Mouse (Mus musculus) myocyte (in vitro differentiated cells): ENCODE measurements at regions not wholly inside any gene's neighbourhood (a gene's known extent, or its start where the extent isn't known, plus 50 kb on each side); places are given as distances from the start of the nearest gene placed in this dataset.

Experiments used
- H3K27me3 ChIP-seq: one replicate; pipeline ENCODE4 v1.6.1; 2011; ENCODE audit not compliant: control insufficient read depth, insufficient read depth, insufficient read length
- H3K36me3 ChIP-seq: one replicate; pipeline ENCODE4 v1.6.1; 2011; ENCODE audit not compliant: control insufficient read depth, insufficient read depth
- H3K4me2 ChIP-seq: one replicate; pipeline ENCODE4 v1.6.1; 2011; ENCODE audit warnings: low read depth, control low read depth
- H3K4me3 ChIP-seq: one replicate; pipeline ENCODE4 v1.5.1; 2011; ENCODE audit warnings: mild to moderate bottlenecking, control low read depth, moderate library complexity
- H3K79me2 ChIP-seq: one replicate; pipeline ENCODE4 v1.6.1; 2011; ENCODE audit not compliant: control insufficient read depth, insufficient read depth
- H3ac ChIP-seq: one replicate; pipeline ENCODE4 v1.6.1; 2011; ENCODE audit not compliant: control insufficient read depth, insufficient read length
- CEBPB ChIP-seq: IDR thresholded peaks from 2 replicates; pipeline ENCODE4 v1.6.1; 2011; ENCODE audit warnings: mild to moderate bottlenecking, moderate library complexity; ENCODE audit not compliant: poor library complexity, insufficient read depth, severe bottlenecking
- E2F4 ChIP-seq: IDR thresholded peaks from one replicate; pipeline ENCODE4 v1.6.1; 2011; ENCODE audit warnings: mild to moderate bottlenecking, control low read depth, moderate library complexity; ENCODE audit not compliant: insufficient read depth
- MAX ChIP-seq: IDR thresholded peaks from one replicate; pipeline ENCODE4 v1.6.1; 2011; ENCODE audit warnings: low read depth, mild to moderate bottlenecking, control low read depth
- MYOD1 ChIP-seq, 3 experiments: IDR thresholded peaks; one replicate each; pipeline ENCODE4 v1.6.1; 2011; ENCODE audit warnings: control low read depth in 2 of 3, low read depth in 2 of 3, mild to moderate bottlenecking in 2 of 3, moderate library complexity in 1 of 3; ENCODE audit not compliant: insufficient read length in 2 of 3, control insufficient read depth in 1 of 3
- MYOG ChIP-seq, 3 experiments: IDR thresholded peaks; one replicate each; pipeline ENCODE4 v1.6.1; 2011; ENCODE audit warnings: control low read depth in 2 of 3, low read depth in 2 of 3, mild to moderate bottlenecking in 2 of 3; ENCODE audit not compliant: insufficient read length in 2 of 3, control insufficient read depth in 1 of 3, insufficient read depth in 1 of 3
- POLR2A ChIP-seq: IDR thresholded peaks from one replicate; pipeline ENCODE4 v1.6.1; 2011; ENCODE audit warnings: low read depth, mild to moderate bottlenecking, control low read depth, moderate library complexity; ENCODE audit not compliant: insufficient read length
- POLR2AphosphoS2 ChIP-seq: IDR thresholded peaks from one replicate; pipeline ENCODE4 v1.6.1; 2011; ENCODE audit warnings: low read depth, control low read depth; ENCODE audit not compliant: insufficient read length
- REST ChIP-seq: IDR thresholded peaks from one replicate; pipeline ENCODE4 v1.6.1; 2011; ENCODE audit warnings: mild to moderate bottlenecking, control low read depth, moderate library complexity; ENCODE audit not compliant: insufficient read depth, insufficient read length
- SRF ChIP-seq: IDR thresholded peaks from one replicate; pipeline ENCODE4 v1.6.1; 2011; ENCODE audit warnings: low read depth; ENCODE audit not compliant: control insufficient read depth, insufficient read length
- TCF12 ChIP-seq: IDR thresholded peaks from one replicate; pipeline ENCODE4 v1.6.1; 2011; ENCODE audit warnings: mild to moderate bottlenecking, control low read depth; ENCODE audit not compliant: poor library complexity, insufficient read depth, severe bottlenecking
- TCF3 ChIP-seq: IDR thresholded peaks from one replicate; pipeline ENCODE4 v1.6.1; 2011; ENCODE audit warnings: low read depth, control low read depth; ENCODE audit not compliant: insufficient read length
- USF1 ChIP-seq: IDR thresholded peaks from one replicate; pipeline ENCODE4 v1.6.1; 2011; ENCODE audit warnings: low read depth, mild to moderate bottlenecking, control low read depth, moderate library complexity

- Histone ChIP-seq H3K4me2 (peak overlapping the region; percentile 30), H3K36me3 (no peaks in the 10 kb centered on the region), H3K79me2 (no peaks in the 10 kb centered on the region), H3K4me3 (no peak overlapping the region), H3ac (no peak overlapping the region), H3K27me3 (no peaks in the 10 kb centered on the region)
- TF ChIP-seq MYOD1 (IDR thresholded peaks at IDR 0.05; ENCODE audit: control insufficient read depth in 1 of 3, insufficient read length in 2 of 3, low read depth in 2 of 3) (peak in 2 of 3 experiments; percentile 71 to 86), E2F4 (no peak)
Measured at GRCm38 (mm10) chrX:99293967-99294366, 158.0 kb downstream of the Efnb1 start.

GRCm38 (mm10) chrX:99292758-99293157 lies 156.8 kb downstream of the Efnb1 start:
- no peak overlapping the region for H3K4me3 ChIP-seq
- H3K79me2 ChIP-seq = no peaks in the 10 kb centered on the region
- no peak overlapping the region for H3K4me2 ChIP-seq
- H3K27me3 ChIP-seq = no peaks in the 10 kb centered on the region
- H3ac ChIP-seq = no peak overlapping the region
- H3K36me3 ChIP-seq = no peaks in the 10 kb centered on the region
- TF ChIP-seq MAX = no peak
- TF ChIP-seq REST = no peak
- TF ChIP-seq POLR2AphosphoS2 = no peak
- no peak for TF ChIP-seq POLR2A
- no peak for TF ChIP-seq TCF12
- TF ChIP-seq TCF3 = no peak
- no peak for TF ChIP-seq MYOG (IDR thresholded peaks at IDR 0.05; ENCODE audit: control insufficient read depth in 1 of 3, insufficient read depth in 1 of 3, insufficient read length in 2 of 3, low read depth in 2 of 3)
- no peak for TF ChIP-seq E2F4
- TF ChIP-seq SRF = no peak
- no peak for TF ChIP-seq USF1
- TF ChIP-seq CEBPB = no peak
- TF ChIP-seq MYOD1 (IDR thresholded peaks at IDR 0.05; ENCODE audit: control insufficient read depth in 1 of 3, insufficient read length in 2 of 3, low read depth in 2 of 3) = no peak

DNA sequence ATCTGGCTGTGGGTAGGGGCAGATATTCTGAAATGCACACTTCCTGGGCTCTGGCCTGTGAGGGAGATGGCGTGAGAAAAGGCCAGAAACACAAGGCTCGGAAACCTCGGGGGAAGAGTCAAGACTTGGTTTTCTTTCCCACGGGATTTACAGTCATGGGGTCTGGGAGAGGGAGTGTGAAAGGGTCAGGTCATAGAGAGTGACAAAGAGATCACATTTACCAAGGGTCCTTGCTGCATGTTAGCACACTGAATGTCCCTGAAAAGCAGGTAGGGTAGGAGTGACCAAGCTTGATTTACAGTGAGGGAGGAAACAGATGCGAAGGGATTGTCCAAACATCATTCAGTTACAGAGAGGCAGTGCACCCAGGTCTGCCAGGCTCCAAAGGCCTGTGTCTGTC lies 156.0 kb downstream of the Efnb1 start:
- peak overlapping the region; percentile 34 for H3K4me2 ChIP-seq
- no peak overlapping the region for H3K4me3 ChIP-seq
- no peaks in the 10 kb centered on the region for H3K36me3 ChIP-seq
- H3K27me3 ChIP-seq = no peaks in the 10 kb centered on the region
- H3K79me2 ChIP-seq = no peaks in the 10 kb centered on the region
- no peak overlapping the region for H3ac ChIP-seq
- TF ChIP-seq REST = no peak
- TF ChIP-seq SRF = no peak
- TF ChIP-seq CEBPB = no peak
- no peak for TF ChIP-seq POLR2A

DNA sequence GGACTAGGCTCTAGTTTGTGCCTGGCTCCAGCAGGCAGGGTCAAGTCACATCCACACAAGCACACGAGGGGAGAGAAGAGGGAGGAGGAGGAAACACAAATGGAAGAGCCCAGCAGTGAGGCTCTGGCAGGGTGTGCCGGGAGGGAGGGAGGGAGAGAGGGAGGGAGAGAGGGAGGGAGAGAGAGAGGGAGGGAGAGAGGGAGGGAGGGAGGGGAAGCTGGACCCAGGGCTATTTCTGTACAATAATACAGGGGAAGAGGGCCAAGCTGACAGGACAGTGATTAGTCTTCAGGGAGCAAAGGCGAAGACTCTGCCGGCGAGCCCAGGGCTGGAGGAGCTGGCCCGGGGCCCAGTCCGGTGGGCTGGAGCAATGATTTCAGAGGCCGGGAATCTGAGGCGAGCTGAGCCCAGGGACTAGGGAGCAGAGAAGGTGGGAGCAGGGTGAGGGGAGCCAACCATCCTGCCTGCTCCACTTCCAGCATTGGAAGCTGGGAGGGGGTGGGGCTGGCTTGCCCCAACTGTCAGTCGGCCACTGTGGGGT lies 155.6 kb downstream of the Efnb1 start:
- TF ChIP-seq E2F4 (no peak), MYOG (IDR thresholded peaks at IDR 0.05; ENCODE audit: control insufficient read depth in 1 of 3, insufficient read depth in 1 of 3, insufficient read length in 2 of 3, low read depth in 2 of 3) (no peak), MYOD1 (IDR thresholded peaks at IDR 0.05; ENCODE audit: control insufficient read depth in 1 of 3, insufficient read length in 2 of 3, low read depth in 2 of 3) (no peak), POLR2AphosphoS2 (no peak), MAX (no peak), TCF3 (no peak), SRF (no peak), CEBPB (no peak), TCF12 (no peak), REST (no peak)
- no peak overlapping the region for H3ac ChIP-seq
- no peaks in the 10 kb centered on the region for H3K36me3 ChIP-seq
- no peaks in the 10 kb centered on the region for H3K79me2 ChIP-seq
- H3K4me2 ChIP-seq = peak overlapping the region; percentile 34
- no peaks in the 10 kb centered on the region for H3K27me3 ChIP-seq
- no peak overlapping the region for H3K4me3 ChIP-seq

DNA sequence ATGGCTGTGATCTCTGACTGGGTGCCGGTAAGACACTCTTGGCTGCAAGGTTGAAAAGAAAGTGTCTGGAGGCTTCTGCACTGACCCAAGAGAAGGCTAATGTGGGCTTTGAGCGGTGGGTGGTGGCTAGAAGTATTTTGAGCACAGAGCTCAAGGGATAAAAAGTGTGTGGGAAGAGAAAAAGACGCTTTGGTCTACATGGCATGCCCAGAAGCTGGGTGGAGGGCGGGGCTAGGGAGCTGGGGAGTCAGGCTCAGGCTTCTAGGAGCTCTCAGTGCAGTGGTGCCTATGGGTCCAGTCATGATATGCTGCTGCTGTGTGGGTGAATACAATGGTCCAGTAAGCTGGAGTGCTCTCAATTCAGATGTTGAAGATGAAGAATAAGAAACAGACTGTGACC lies 152.1 kb downstream of the Efnb1 start:
- H3K4me3 ChIP-seq = no peak overlapping the region
- no peaks in the 10 kb centered on the region for H3K36me3 ChIP-seq
- no peak for TF ChIP-seq TCF3
- no peaks in the 10 kb centered on the region for H3K79me2 ChIP-seq
- H3K27me3 ChIP-seq = no peaks in the 10 kb centered on the region
- no peak overlapping the region for H3K4me2 ChIP-seq
- no peak overlapping the region for H3ac ChIP-seq

DNA sequence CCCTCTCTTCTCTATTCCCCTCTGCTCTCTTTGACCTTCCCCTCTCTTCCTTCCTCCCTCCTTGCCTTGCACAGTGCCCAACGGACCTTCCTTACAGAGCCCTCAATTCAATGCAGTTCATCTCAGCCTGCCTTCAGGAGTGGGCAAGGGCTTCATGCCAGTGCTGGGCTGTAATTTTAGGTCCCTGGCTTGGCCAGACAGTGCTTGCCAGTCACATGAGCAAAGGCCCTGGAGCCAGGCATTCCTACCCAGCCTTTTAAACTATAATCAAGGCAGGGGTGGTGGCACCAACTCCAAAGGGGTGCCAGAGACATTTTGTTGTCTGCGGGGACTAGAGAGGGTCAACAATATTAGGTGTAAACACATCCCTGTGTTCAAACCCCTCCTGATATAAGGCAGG lies 150.9 kb downstream of the Efnb1 start:
- no peak overlapping the region for H3ac ChIP-seq
- no peak overlapping the region for H3K4me3 ChIP-seq
- no peaks in the 10 kb centered on the region for H3K27me3 ChIP-seq
- no peak for TF ChIP-seq USF1
- TF ChIP-seq CEBPB = no peak
- no peak for TF ChIP-seq POLR2AphosphoS2
- no peak for TF ChIP-seq MAX
- no peak for TF ChIP-seq TCF12
- H3K36me3 ChIP-seq = no peaks in the 10 kb centered on the region
- H3K4me2 ChIP-seq = no peak overlapping the region
- H3K79me2 ChIP-seq = no peaks in the 10 kb centered on the region
